Mouse (Mus musculus) right cerebral cortex, postnatal 10 days (tissue): ENCODE results near the gene Gp1ba.

ENCODE experiments used
- DNase-seq, 2 experiments: peaks; one replicate each; pipeline ENCODE4 v3.0.0; 2021; ENCODE audit warnings: low spot score in 2 of 2

The Gp1ba gene

GRCm38 (mm10) chr11:70652884-70653344, 14.0 kb downstream of the Gp1ba start:
- DNase-seq = peak in 1 of 2 experiments; percentile 28

DNA sequence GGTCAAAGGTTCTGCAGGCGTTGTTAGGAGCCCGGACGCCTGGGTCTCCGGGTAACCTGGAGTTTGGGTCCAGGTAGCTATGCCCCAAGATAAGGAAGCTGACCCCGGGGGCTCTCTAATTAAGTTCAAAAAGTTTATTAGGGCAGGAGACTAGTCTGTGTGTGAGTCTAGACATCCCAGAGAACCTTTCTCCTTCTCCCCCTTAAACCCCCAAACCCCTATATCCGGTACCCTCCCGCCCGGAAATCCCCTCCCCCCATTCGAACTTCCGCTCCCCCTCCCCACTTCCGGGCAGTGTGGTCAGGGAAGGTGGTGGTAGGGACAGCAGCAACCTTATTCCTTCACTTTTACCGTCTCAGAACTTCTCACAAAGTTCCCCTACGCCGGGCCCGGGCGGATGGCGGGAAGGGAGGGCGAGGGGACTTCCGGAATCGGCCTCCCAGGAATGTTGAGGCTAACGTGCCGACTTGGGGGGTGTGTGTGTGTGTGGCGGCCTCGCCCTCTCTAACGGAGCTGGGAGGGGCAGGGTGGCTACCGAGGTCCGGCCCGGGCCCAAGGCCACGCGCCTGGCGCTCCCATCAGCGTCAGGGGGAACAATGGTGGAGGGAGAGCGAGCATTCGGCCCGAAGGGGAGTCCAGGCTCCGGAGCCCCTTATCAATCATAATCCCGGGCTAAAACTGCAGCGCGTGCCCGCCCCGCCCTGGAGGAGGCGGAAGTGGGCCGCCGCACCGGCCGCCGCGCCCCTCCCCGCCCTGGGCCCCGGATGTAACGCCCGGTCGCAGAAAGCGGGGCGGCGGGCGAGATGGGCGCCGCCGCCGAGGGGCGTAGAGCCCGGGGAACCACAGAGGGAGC, 14.6 kb downstream of the Gp1ba start:
- DNase-seq = peak; percentile 60 to 64

GRCm38 (mm10) chr11:70654198-70654922, 15.4 kb downstream of the Gp1ba start, which contains the start of gene Pfn1:
Pfn1 (minus strand) TSS chr11:70654644.
- peak; percentile 82 to 83 for DNase-seq

DNA sequence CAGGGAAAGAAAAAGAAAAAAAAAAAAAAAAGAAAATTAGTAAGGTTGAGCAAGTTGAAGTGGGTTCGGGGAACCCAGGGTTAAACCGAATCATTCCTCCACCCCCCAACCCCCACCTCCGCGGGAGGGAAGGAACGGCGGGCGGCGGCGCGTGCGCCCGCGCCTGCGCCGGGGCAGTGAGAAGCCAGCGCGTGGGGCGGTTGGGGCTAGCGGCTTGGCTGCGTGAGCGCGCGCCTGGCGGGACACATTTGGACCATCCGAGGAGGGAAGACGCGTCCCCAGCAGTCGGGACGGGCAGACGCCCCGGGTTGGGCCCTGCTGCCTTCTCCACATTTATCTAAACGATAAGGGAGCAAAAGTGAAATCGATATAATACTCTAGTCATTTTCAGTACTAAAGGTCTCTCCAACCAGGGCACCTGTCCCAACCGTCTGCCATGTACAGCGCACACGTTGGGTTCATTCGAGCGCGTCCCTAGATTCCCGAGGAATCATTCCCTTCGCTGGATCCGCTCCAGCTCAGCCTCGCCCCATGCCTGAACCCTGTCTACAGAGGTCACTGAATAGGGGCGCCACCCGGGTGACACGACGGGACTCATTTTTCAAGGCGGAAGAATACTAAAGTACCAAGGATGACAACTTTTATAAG, 16.1 kb downstream of the Gp1ba start:
- DNase-seq = peak; percentile 84 to 87

GRCm38 (mm10) chr11:70655571-70656455, 16.9 kb downstream of the Gp1ba start:
- peak in 1 of 2 experiments; percentile 51 for DNase-seq

- DNase-seq = peak in 1 of 2 experiments; percentile 57
Observed at GRCm38 (mm10) chr11:70656456-70656927, 17.6 kb downstream of the Gp1ba start.

GRCm38 (mm10) chr11:70656964-70657363, 18.0 kb downstream of the Gp1ba start, which contains the start of gene Eno3:
Eno3 (plus strand) TSS chr11:70657202.
- DNase-seq = peak in 1 of 2 experiments; percentile 28

GRCm38 (mm10) chr11:70657573-70657972, 18.7 kb downstream of the Gp1ba start:
- DNase-seq = peak in 1 of 2 experiments; percentile 17

- DNase-seq = no peak
Observed at GRCm38 (mm10) chr11:70657991-70658390, 19.1 kb downstream of the Gp1ba start.

DNA sequence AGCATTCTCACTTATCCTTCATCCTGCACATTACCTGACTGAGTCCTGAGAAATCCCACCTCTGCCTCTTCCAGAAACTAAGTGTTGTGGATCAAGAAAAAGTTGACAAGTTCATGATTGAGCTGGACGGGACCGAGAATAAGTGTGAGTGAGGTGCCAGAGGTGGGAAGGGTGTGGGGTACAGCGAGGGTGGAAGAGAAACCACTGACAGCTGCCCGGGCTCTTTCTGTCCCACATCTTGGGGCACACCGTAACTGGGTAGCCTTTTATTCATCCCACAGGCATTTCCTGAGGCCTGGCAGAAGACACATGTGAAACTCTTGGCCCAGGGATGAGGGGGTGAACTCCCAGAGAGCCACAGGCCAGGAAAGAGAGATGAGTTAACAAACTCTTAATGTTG, 19.6 kb downstream of the Gp1ba start:
- DNase-seq = no peak

- no peak for DNase-seq
Observed at GRCm38 (mm10) chr11:70658942-70659341, 20.0 kb downstream of the Gp1ba start.

GRCm38 (mm10) chr11:70660571-70660970, 21.6 kb downstream of the Gp1ba start:
- DNase-seq = no peak

DNA sequence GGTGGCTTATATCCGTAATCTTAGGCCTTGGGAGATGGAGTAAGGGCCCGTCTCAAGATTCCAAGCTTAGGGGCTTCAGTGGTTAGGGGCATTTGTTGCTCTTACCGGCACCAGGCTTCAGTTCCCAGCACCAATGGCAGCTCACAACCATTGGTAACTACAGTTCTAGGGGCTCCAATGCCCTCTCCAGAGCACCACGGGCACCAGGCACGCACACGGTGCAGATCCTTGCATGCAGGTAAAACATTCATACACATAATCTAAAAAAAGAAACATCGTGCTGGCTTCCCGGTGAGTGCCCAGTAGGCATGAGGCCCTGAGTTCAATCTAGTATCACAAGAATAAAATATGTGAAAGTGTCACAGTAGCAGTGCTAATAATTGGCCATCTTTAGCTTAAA, 24.2 kb downstream of the Gp1ba start:
- DNase-seq = no peak

DNA sequence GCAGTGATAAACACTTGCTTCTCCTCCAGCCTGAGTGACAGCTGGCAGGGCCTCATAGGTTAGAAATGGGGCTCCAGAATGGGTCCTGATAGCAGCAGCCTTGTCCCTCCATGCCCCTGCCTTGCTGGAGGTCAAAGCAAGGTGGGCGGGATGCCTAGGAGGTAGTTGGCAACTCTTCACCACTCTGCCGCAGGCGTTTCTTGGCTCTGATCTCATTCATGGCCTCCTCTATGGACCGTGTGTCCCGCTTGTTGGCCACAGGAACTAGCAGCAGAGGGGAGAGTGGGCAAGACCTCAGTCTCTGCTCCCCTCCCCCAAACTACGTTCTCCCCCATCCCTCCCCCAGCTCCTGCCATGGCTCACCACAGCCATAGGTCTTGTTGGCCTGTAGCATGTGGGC, 25.0 kb downstream of the Gp1ba start:
- DNase-seq = no peak

DNA sequence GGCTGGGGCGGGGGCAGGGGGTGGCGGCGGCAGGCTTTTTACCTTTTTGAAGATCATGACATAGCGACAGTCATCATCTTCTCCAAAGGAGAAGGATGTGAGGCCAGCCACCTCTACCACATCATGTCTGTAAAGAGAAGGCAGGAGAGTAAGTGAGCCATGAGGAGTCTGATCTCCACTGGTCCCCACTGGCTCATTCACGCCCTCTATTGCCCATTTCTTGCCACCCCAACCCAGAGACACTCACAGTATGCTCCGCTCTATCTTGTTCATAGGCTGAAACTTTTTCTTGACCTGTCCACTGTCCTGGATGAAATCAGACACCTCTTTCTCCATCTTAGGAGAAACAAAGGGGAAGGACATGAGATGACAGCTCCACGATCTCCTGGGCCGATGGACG, 25.8 kb downstream of the Gp1ba start:
- DNase-seq = no peak

DNA sequence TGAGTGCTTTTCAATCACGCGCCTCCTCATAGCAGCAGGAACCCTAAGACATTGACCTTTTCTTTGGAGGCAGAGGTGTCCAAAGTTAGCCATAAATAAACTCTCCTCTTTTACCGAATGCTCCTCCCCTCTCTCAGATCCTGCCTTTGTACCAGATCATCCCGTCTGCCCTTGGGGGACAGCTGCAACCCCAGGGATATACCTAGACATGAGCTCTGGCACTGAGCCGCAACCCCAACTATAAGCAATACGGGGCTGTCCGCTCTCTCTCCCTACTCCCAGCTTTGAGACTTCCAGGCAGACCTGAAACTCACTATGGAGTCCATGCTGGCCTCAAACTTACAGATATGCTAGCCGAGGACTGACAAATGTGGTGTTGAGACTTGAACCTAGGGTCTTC, 27.8 kb downstream of the Gp1ba start:
- no peak for DNase-seq

DNA sequence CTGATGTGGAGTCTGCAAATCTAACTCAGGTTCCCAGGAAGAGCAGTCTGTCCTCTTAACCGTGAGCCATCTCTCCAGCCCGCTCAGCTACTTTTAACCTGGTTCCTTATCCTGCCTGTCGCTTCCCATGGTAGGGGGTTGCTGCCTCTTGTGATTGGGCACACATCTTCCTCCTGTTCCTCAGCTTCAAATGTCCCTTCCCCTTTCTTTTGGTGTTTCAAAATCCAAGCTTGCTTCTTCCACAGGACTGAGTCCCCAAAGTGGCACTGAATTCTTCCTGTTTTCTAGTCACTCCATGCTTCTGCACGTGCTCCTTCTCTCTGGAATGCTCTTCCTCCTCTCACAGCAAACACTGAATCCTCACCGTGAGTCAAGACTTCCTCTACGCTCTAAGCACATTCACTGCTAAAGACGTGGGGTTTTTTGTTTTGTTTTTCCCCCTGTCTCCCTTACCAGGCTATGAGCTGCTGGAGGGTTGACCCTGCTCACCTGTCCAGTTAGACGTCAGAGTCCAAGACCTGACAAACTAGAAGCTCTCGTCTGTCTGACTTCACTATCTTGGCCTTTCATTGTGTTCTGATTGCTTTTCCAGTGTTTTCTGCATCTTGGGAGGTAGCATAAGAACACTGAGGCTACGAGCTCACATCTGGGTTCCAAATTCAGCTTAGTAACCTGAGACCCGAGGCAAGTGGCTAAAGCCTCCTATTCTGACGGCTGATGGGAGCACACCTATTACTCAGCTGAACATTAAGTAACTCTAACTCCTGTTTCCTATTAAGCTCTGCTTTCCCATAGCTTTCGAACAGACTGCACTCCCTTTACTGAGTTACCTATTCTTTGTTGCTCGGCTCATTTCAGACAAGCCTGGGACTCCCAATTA, 28.6 kb downstream of the Gp1ba start:
- no peak for DNase-seq

DNA sequence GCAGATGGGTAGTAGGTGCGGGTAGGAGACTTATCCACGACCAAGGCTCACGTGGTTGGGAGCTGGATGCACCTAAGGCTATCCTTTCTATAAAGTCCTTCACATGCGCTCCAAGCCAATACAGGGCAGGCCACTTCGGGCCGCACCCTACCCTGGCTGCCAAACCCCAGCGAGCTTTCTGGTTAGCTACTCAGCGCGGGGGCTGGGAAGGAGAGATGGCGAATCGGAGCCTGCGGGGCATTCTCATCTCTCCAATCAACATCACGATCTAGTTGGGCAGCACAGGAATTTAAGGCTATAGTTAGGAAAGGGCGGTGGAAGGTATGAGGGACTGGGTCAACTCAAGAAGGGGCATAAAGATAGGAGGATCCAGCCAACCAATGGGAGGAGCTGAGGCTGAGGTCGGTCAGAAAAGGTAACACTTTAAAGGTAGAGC, 29.4 kb downstream of the Gp1ba start:
- DNase-seq = peak in 1 of 2 experiments; percentile 89

- peak; percentile 99 to 100 for DNase-seq
Observed at GRCm38 (mm10) chr11:70668771-70669505, 30.0 kb downstream of the Gp1ba start, which contains the start of gene Spag7. Spag7 (minus strand) TSS chr11:70669416.
